Mouse (Mus musculus): ENCODE results near the gene Cyp17a1.

DNA sequence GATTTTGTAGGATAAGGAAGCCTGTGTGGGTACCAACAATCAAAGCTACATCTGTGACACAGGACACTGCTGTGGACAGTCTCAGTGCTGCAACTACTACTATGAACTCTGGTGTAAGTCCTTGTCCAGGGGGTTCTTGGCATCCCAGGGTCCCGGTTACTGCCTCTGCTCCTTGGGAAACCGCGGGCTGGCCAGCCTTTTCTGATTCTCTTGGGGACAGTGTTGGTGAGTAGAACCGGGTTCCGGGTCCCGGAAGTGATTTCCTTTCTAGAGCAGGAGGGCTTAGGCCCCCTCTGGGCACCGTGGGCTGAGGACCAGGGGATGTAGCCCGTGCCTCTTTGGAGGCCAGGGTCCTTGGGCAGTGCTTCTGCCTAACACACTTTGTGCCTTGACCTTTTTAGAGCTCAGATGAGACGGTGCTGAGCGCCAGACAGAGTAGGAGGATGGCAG, 28.6 kb downstream of the Cyp17a1 start:
- TF ChIP-seq POLR2A (IDR thresholded peaks at IDR 0.05; ENCODE audit: insufficient read depth, low read depth, low read length) (no peak), EP300 (IDR thresholded peaks at IDR 0.05; ENCODE audit: insufficient read depth, low read depth, low read length) (no peak), CTCF (IDR thresholded peaks at IDR 0.05) (no peak)

Measured in heart, adult 2 months (tissue).